Mouse (Mus musculus) cerebellum, postnatal 4 days (tissue): ENCODE measurements at regions not wholly inside any gene's neighbourhood (a gene's known extent, or its start where the extent isn't known, plus 50 kb on each side); places are given as distances from the start of the nearest gene placed in this dataset.

ENCODE experiments used
- DNase-seq, 2 experiments: peaks; one replicate each; pipeline ENCODE4 v3.0.0; 2022; ENCODE audit warnings: low spot score in 2 of 2, mixed read lengths in 1 of 2

DNA sequence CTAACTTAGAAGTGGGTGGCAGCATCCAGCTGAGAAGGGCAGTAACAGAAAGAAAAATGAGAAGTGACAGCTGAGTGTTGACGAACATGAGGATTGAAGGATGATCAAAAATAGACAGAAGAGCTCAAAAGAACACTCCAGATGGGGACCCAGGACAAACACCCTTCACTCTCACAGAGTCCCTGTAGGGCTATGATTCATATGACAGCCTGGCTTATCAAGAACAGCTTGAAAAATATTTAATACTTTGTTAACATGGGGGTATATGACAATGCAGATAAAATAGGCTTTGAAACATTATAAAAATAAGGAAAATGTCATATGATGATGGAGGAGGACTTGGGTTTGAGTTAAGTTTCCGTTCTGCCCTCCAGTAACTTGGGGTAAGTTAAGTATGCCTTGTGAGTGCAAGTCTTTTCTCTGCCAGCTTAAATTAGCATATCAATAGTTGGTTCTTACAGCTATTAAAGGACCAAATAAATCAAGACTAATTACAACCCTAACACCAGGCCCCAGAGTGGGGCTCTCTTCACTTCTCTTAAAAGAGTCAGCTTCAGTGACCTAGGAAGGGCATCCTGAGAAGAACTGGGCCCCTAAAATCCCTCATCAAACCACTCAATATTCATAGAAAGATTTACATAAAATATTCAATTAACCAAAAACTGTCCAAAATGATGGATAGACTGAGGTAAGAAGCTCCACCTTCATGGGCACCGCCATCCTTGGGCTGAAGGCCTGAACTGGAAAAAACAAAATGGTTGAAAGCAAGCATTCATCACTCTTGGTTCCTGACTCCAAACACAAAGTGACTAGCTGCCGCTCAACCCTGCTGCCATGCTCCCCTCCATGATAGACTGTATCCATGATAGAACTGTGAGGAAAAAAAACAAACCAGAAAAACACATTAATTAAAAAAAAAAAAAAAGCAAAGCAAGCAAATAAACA, 198.6 kb upstream of the Gcfc2 start:
- no peak for DNase-seq

- DNase-seq = no peak
Measured at GRCm38 (mm10) chr6:81731631-81732030, 191.8 kb upstream of the Gcfc2 start.

- no peak for DNase-seq
Measured at GRCm38 (mm10) chr6:81733527-81733926, 189.9 kb upstream of the Gcfc2 start.

DNA sequence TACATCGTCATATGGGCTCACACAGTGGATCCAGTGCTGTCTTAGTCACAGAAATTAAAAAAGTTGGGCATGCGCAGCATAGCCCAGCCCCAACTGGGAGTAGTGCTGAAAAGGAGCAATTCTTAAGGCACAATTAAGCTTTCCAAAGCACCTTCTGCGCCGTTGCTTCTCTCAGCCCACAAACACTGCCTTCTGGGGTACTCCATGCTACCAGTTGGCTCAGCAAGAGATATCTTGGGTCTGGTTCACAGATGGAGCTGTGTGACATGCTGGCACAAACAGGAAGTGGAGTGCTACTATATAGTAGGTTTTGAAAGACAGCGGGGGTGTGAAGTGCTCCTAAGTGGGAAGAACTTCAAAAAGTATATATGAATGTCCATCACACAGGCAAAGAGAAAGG, 185.0 kb upstream of the Gcfc2 start:
- DNase-seq = no peak

DNA sequence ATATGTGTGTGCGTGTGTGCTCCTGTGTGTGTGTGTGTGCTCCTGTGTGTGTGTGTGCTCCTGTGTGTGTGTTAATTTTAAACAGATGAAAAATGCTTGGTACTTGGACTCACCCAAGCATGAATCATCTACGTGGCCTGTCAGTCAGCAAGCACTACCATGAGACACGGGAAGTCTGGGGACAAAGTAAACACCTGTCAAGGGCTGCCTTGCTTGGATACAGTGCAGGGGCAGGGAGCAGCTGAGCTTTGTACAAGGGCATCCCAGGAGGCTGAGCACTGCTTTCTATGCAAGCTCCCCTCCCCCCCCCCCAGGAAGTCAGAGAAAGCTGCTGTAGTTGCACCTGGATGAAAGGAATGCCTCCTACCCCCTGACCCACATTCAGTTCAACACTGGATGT, 173.8 kb upstream of the Gcfc2 start:
- DNase-seq = no peak

DNA sequence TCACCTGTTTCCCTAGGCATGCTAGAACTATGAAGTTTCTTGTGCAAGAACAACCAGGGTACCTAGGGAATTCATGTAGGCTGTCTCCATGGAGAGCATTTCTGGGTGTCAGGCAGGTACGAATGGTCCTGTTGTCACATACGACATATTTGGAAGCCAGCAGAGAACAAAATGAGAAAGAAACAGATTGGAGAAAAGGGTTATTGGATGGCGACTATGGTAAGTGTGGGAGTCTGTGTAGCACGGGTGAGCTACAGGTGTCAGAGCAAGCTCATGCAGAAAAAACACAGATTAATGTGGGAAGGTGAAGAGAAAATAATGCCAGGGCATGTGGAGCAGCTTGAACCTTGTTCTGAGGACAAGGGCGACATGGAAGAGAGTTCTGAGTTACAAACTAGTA, 171.8 kb upstream of the Gcfc2 start:
- DNase-seq = no peak

GRCm38 (mm10) chr6:81756242-81756641, 167.2 kb upstream of the Gcfc2 start:
- no peak for DNase-seq

DNA sequence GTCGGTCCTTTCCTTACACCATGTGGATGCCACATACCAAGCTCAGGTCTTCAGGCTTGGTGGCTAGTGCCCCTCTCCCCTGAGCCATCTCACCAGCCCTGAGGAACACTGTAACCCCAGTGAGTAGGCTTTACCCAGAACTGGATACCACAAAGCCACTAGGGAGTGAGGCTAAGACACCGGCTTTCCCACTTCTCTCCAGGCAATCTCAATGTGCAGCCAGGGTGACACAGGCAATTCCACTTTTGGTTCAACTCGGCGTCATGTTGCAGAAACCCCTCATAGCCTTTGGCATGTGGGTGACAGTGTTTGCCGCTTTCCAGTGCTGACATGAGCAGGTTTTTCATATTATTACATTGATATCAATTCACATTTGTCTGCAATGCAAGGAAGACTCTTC, 164.6 kb upstream of the Gcfc2 start:
- DNase-seq = no peak

- DNase-seq = no peak
Measured at GRCm38 (mm10) chr6:81760181-81760580, 163.3 kb upstream of the Gcfc2 start.

GRCm38 (mm10) chr6:81765831-81766230, 157.6 kb upstream of the Gcfc2 start:
- DNase-seq = no peak

- DNase-seq = no peak
Measured at GRCm38 (mm10) chr6:81766800-81767199, 156.7 kb upstream of the Gcfc2 start.

DNA sequence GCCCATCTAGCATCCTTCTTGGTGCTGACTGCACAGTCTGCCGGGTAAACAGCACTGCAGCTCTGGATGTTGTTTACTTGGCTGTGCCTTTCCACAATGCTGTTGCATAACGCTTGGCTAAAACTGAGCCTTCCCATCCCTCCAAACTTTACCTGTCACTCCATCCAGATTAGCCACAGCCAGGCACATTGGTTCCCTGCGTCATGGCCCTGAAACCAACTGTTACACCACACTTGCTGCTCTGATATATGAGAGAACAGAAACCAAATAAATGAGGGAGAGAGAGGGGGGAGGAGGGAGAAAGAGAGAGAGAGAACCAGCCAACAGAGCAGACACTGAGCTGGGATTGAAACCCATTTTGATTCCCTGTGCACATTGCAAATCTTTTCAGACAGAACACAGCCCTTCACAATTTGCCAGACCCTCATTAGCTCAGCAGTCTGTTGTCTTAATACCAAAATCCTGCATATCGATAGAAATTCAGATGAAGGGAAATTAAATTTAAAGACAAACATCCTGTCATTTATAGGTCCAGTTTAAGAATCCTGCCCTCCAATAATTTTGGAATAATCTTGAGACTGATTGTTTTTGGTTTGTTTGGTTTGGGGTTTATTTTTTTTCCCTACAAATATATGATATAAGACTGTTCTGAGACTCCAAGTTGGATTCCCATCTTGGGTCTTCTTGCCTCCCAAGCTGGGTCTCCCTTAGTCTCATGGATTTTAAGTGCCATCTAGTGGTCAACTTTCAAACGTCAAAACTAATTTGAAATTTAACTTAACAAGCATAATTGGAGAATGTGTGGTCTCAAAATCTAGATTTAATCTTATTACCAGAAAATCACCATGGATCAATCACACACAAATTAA, 154.6 kb upstream of the Gcfc2 start:
- DNase-seq = no peak

- DNase-seq = no peak
Measured at GRCm38 (mm10) chr6:81770301-81770700, 153.2 kb upstream of the Gcfc2 start.

GRCm38 (mm10) chr6:81771862-81772261, 151.6 kb upstream of the Gcfc2 start:
- DNase-seq = no peak

GRCm38 (mm10) chr6:81782131-81782530, 141.3 kb upstream of the Gcfc2 start:
- no peak for DNase-seq

DNA sequence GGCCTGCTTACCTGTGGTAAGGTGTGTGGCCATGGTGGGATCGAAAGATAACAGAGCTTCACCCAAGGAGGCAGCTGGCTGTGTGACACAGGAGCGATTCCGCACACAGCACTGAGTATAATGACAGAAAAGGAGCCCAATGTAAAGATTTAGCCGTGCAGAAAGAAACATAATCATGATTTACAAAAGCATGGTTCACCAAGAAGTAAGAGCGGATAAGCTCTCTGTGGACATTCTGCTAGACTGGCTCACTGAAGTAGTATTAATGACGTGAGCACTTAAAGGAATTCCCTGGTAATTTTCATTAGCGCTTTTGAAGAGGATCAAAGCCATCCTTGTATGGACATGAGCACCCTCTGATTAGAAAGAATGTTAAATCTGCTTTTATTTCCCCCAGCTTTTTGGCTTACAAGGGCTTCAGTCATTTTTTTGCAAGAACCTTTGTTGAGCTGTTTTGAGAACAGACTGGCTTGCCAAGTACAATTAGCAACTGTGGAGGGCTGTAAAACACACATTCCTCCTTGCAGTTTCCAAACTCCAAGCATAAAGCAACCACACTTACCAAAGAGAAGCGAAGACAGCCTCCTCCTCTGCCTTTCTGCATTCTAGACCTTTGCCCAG, 140.5 kb upstream of the Gcfc2 start:
- no peak for DNase-seq

GRCm38 (mm10) chr6:81795281-81795680, 128.2 kb upstream of the Gcfc2 start:
- no peak for DNase-seq

DNA sequence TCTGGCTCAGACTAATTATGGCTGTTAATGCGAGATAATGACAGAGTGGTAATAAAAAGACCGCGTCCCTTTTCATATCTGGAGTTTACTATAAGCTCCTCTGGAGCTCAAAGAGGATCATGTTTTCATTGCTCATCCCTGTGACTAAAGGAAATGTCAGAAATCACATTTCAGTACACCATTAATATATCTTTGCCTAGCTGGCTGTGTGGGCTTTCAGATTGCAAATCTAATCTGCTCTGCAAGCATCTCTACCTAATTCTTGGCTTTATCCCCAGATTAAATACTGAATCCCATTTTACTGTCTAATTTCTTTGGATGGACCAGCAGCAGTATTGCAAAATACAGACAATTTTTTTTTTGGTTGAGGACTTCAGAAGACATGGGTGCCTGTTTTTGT, 122.6 kb upstream of the Gcfc2 start:
- no peak for DNase-seq

GRCm38 (mm10) chr6:81801804-81802203, 121.7 kb upstream of the Gcfc2 start:
- no peak for DNase-seq

- no peak for DNase-seq
Measured at GRCm38 (mm10) chr6:81805942-81806341, 117.5 kb upstream of the Gcfc2 start.

DNA sequence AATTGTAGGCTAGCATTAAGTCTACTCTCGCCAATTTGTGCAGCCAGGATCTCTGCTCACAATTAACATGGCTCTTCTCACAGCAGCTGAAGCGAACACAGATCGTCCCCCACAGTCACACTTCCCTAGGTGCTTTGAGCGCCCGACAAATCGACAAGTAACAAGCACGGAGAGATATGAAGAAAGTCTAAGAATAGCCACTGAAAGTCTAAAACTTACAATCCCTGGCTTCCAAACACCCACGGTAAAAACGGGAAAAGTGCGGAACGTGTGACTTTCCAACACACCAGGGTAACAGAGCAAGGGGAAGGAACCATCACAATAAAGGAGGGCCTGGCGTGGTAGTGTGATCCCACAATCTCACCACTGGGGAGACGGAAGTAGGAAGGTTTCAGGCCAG, 114.8 kb upstream of the Gcfc2 start:
- no peak for DNase-seq

DNA sequence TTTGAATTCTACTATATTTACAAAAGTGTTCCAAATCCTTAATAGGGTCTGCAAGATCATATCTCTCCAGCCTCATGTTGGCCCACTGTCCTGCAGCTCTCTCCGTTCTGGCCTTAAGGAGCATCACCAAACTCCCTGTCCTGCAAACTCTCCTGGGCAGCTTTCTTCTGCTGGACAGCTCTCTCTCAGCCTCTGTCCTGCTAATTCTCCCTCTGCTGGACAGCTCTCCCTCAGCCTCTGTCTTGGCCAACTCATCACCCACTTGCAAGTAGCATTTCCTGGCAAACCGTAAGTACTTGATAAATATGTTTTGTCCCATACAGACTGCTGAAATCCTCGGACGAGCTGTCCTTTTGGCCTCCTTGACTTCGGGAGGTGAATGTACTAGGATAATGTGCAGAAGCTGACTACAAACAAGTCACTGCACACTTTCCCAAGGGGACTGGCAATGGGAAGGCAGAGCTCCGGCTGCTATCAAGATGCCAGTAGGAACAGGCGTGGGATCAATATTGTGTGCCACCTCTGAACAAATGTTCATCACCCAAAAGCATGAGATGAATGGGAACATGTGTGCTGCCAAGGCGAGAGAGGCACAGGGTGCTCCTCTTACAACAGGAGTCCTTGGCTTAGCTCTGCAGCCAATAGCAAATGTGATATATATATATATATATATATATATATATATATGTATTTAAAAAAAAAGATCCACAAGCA, 108.1 kb upstream of the Gcfc2 start:
- DNase-seq = no peak
